Mouse (Mus musculus) inflammation-experienced regulatory T-cells, adult 6 months (primary cell): ENCODE data around the gene Lrrc28. TPM values are rescaled to one million over a fixed set of nuclear protein-coding genes. Genes with fewer than 3 reads are reported as not detected.
"Not testable (repeated sequence)": the region's sequence is repeated elsewhere in the genome, so short reads cannot be mapped to it uniquely, and the experiment has no call there.

Source experiments
- ATAC-seq: one replicate; pipeline ENCODE4 v1.8.0; 2017
- polyA plus RNA-seq, 3 experiments: library from polyadenylated mRNA; unstranded; fragments of 100-300 nt; shearing (Covaris generic); gene quantifications; one replicate each; pipeline ENCODE4 v1.2.1; 2017

Lrrc28 gene
- polyA plus RNA-seq, 3 experiments from 2014 or later, result 13.5 to 21.1 (median 19.5) TPM

GRCm38 (mm10) chr7:67528063-67528811 lies 116.8 kb downstream of the Lrrc28 start:
- no peak for ATAC-seq

- no peak for ATAC-seq
Measured at GRCm38 (mm10) chr7:67525886-67526580, 119.0 kb downstream of the Lrrc28 start.

- ATAC-seq, result not testable (repeated sequence)
Measured at GRCm38 (mm10) chr7:67524069-67524468, 121.0 kb downstream of the Lrrc28 start.

GRCm38 (mm10) chr7:67523400-67523799 lies 121.7 kb downstream of the Lrrc28 start:
- no peak for ATAC-seq

GRCm38 (mm10) chr7:67521731-67522130 lies 123.3 kb downstream of the Lrrc28 start:
- ATAC-seq, result not testable (repeated sequence)

GRCm38 (mm10) chr7:67520959-67521358 lies 124.1 kb downstream of the Lrrc28 start:
- ATAC-seq, result no peak

GRCm38 (mm10) chr7:67520001-67520400 lies 125.1 kb downstream of the Lrrc28 start:
- ATAC-seq, result no peak

GRCm38 (mm10) chr7:67515621-67516020 lies 129.4 kb downstream of the Lrrc28 start:
- no peak for ATAC-seq

- ATAC-seq, result no peak
Measured at GRCm38 (mm10) chr7:67514893-67515292, 130.2 kb downstream of the Lrrc28 start.

- no peak for ATAC-seq
Measured at GRCm38 (mm10) chr7:67514380-67514779, 130.7 kb downstream of the Lrrc28 start.

- no peak for ATAC-seq
Measured at GRCm38 (mm10) chr7:67513656-67514055, 131.4 kb downstream of the Lrrc28 start.

GRCm38 (mm10) chr7:67511606-67512005 lies 133.5 kb downstream of the Lrrc28 start:
- ATAC-seq, result no peak

GRCm38 (mm10) chr7:67503281-67504010 lies 141.6 kb downstream of the Lrrc28 start:
- no peak for ATAC-seq

GRCm38 (mm10) chr7:67502631-67503030 lies 142.4 kb downstream of the Lrrc28 start:
- ATAC-seq, result no peak

GRCm38 (mm10) chr7:67500878-67501277 lies 144.2 kb downstream of the Lrrc28 start:
- ATAC-seq, result no peak

- ATAC-seq, result no peak
Measured at GRCm38 (mm10) chr7:67500076-67500828, 144.8 kb downstream of the Lrrc28 start.

- no peak for ATAC-seq
Measured at GRCm38 (mm10) chr7:67499516-67499915, 145.6 kb downstream of the Lrrc28 start.

GRCm38 (mm10) chr7:67493795-67494687 lies 151.0 kb downstream of the Lrrc28 start:
- ATAC-seq, result no peak

GRCm38 (mm10) chr7:67487889-67488411 lies 157.1 kb downstream of the Lrrc28 start:
- no peak for ATAC-seq

GRCm38 (mm10) chr7:67486925-67487760 lies 157.9 kb downstream of the Lrrc28 start:
- no peak for ATAC-seq
